Mouse (Mus musculus) lung, adult 2 months (tissue): Measurements from ENCODE around the gene 4930451I11Rik. TPM values are rescaled to one million over a fixed set of nuclear protein-coding genes. Genes with fewer than 3 reads are reported as not detected.
A peak's percentile ranks its signal among the peaks of the same experiment; 100 is the strongest.

Experiments
- DNase-seq: peaks from one replicate; pipeline ENCODE4 v3.0.0; 2022
- H3K4me1 ChIP-seq: fragments of 200-500 bp; 2 replicates; pipeline ENCODE4 v1.6.1; 2011; ENCODE audit warnings: low read length; ENCODE audit not compliant: control insufficient read depth, insufficient read depth
- H3K4me3 ChIP-seq: fragments of 200-500 bp; replicated peaks from 2 replicates; pipeline ENCODE3; 2011; ENCODE audit warnings: low read depth, mild to moderate bottlenecking, control low read depth, low read length; ENCODE audit errors: extremely low read depth
- CTCF ChIP-seq: fragments of 200-500 bp; IDR thresholded peaks from 2 replicates; pipeline ENCODE4 v1.5.1; 2011; ENCODE audit warnings: mild to moderate bottlenecking, low read length, control low read depth; ENCODE audit not compliant: insufficient read depth
- POLR2A ChIP-seq: fragments of 200-500 bp; IDR thresholded peaks from 2 replicates; pipeline ENCODE4 v1.6.1; 2011; ENCODE audit warnings: low read depth, mild to moderate bottlenecking, control low read depth, low read length, borderline replicate concordance; ENCODE audit errors: extremely low read depth
- WGBS: fragments of 180-500 bp; shearing (Covaris S2); methylation state at CpG from one replicate; pipeline ENCODE4 v1.1.7; 2018; 5-methylcytosine and 5-hydroxymethylcytosine counted together
- polyA plus RNA-seq: library from polyadenylated mRNA; depleted of rRNA; stranded (reverse); fragments of >200 nt; gene quantifications from 2 replicates; pipeline ENCODE4 v1.2.3, GENCODE M21; 2012

4930451I11Rik gene
- polyA plus RNA-seq, 1 experiment, result not detected

- Histone ChIP-seq H3K4me1 (no peaks in the 10 kb centered on the region; the same call in 1 of the 2 replicates), H3K4me3 (no peak overlapping the region)
- 66% methylated on average over 4 of the region's 4 CpGs for WGBS
- no peak for DNase-seq
- no peak for TF ChIP-seq POLR2A
- no peak for TF ChIP-seq CTCF
These were observed 24.0 kb downstream of the 4930451I11Rik start for GRCm38 (mm10) chr7:126807405-126807804.

GRCm38 (mm10) chr7:126806956-126807355 lies 24.5 kb downstream of the 4930451I11Rik start:
- 56% methylated on average over 6 of the region's 6 CpGs for WGBS
- DNase-seq, result peak; percentile 50
- Histone ChIP-seq H3K4me1 (no peaks in the 10 kb centered on the region; the same call in 1 of the 2 replicates), H3K4me3 (no peak overlapping the region)
- TF ChIP-seq POLR2A, result no peak
- TF ChIP-seq CTCF, result no peak

- TF ChIP-seq POLR2A, result no peak
- H3K4me1 ChIP-seq, result 0 out of 2 replicates have a peak, but pooled peaks cover 3% of the 10 kb centered on the region
- no peak for DNase-seq
- no peak overlapping the region for H3K4me3 ChIP-seq
These were observed 27.7 kb downstream of the 4930451I11Rik start for GRCm38 (mm10) chr7:126803751-126804150.

GRCm38 (mm10) chr7:126803181-126803580 lies 28.3 kb downstream of the 4930451I11Rik start:
- Histone ChIP-seq H3K4me1 (0 out of 2 replicates have a peak, but pooled peaks cover 3% of the 10 kb centered on the region), H3K4me3 (no peak overlapping the region)
- DNase-seq, result no peak
- WGBS, result 84% methylated on average over 6 of the region's 6 CpGs
- TF ChIP-seq CTCF (no peak), POLR2A (no peak)

GRCm38 (mm10) chr7:126802134-126802889 lies 29.1 kb downstream of the 4930451I11Rik start:
- TF ChIP-seq CTCF (no peak), POLR2A (no peak)
- no peak for DNase-seq
- WGBS, result 79% methylated on average over 11 of the region's 11 CpGs
- H3K4me1 ChIP-seq, result peaks cover 8% of the 10 kb centered on the region
- H3K4me3 ChIP-seq, result no peak overlapping the region

- Histone ChIP-seq H3K4me3 (no peak overlapping the region), H3K4me1 (peaks cover 10% of the 10 kb centered on the region)
- TF ChIP-seq CTCF (no peak), POLR2A (no peak)
- no peak for DNase-seq
- 91% methylated on average over 16 of the region's 16 CpGs for WGBS
These were observed 30.4 kb downstream of the 4930451I11Rik start for GRCm38 (mm10) chr7:126801057-126801422.

GRCm38 (mm10) chr7:126800269-126801056 lies 31.0 kb downstream of the 4930451I11Rik start:
- Histone ChIP-seq H3K4me3 (peak overlapping the region; percentile 65), H3K4me1 (peaks cover 10% of the 10 kb centered on the region)
- DNase-seq, result no peak
- TF ChIP-seq POLR2A (no peak), CTCF (no peak)
- 71% methylated on average over 5 of the region's 5 CpGs for WGBS

- peak; percentile 47 for TF ChIP-seq CTCF
- TF ChIP-seq POLR2A, result peak; percentile 98
- 2% methylated on average over 38 of the region's 38 CpGs for WGBS
- Histone ChIP-seq H3K4me1 (peaks cover 10% of the 10 kb centered on the region), H3K4me3 (peak overlapping the region; percentile 65)
- DNase-seq, result peak; percentile 86
These were observed 31.8 kb downstream of the 4930451I11Rik start for GRCm38 (mm10) chr7:126799468-126800268.

- WGBS, result under 1% methylated on average over 30 of the region's 36 CpGs
- peak overlapping the region; percentile 100 for H3K4me3 ChIP-seq
- peaks cover 10% of the 10 kb centered on the region for H3K4me1 ChIP-seq
- TF ChIP-seq POLR2A (peak; percentile 99), CTCF (no peak)
- DNase-seq, result peak; percentile 93
These were observed 32.4 kb downstream of the 4930451I11Rik start for GRCm38 (mm10) chr7:126799050-126799467.
